Mouse (Mus musculus) brain, embryonic 14.5 days (tissue): ENCODE results near the gene Gm5416.
"Not testable (repeated sequence)": the region's sequence is repeated elsewhere in the genome, so short reads cannot be mapped to it uniquely, and the experiment has no call there.

ENCODE experiments used
- CTCF ChIP-seq: fragments of 200-500 bp; IDR thresholded peaks from 2 replicates; pipeline ENCODE4 v1.5.1; 2012; ENCODE audit warnings: inconsistent platforms, mild to moderate bottlenecking, moderate library complexity, borderline replicate concordance; ENCODE audit not compliant: insufficient read depth, insufficient read length; ENCODE audit errors: extremely low read depth
- POLR2A ChIP-seq: fragments of 200-500 bp; IDR thresholded peaks from 2 replicates; pipeline ENCODE4 v1.6.1; 2012; ENCODE audit warnings: mild to moderate bottlenecking, inconsistent platforms, borderline replicate concordance; ENCODE audit not compliant: poor library complexity, insufficient read depth, insufficient read length, severe bottlenecking; ENCODE audit errors: extremely low read depth

- not testable (repeated sequence) for TF ChIP-seq POLR2A, CTCF
These were observed 42.4 kb upstream of the Gm5416 start for GRCm38 (mm10) chr16:36167841-36168240.
